22 mouse cellular contexts compared by ENCODE assay signal in genomic region chr4:49245274-49245673, GRCm38 (mm10).
DNase-seq lines count a peak whose midpoint lies in the region; ATAC-seq lines count a peak whose summit lies in the region.
"Had no signal": no experiment of that assay in that cellular context is flagged by ENCODE, and none has a peak within 500 bp of the region (broad histone marks: within the 10 kb centered on the region; RNA-seq: fewer than 3 reads in every experiment).

No protein-coding gene starts in this region.

- no peaks in the 10 kb centered on the region for H3K9me3 ChIP-seq in embryonic facial prominence, embryonic 14.5 days (ENCODE audit: control insufficient read depth, low read length)
- no peaks in the 10 kb centered on the region for H3K9me3 ChIP-seq in embryonic facial prominence, embryonic 10.5 days
- no peaks in the 10 kb centered on the region for H3K9me3 ChIP-seq in midbrain, embryonic 11.5 days (ENCODE audit: control insufficient read depth, low read length)
- H3K9me3 ChIP-seq in midbrain, embryonic 16.5 days (replicated peaks; ENCODE audit: control insufficient read depth, low read length, poor library complexity, severe bottlenecking), result no peaks in the 10 kb centered on the region
- H3K9me3 ChIP-seq: embryonic facial prominence, embryonic 12.5 days; heart, embryonic 12.5 days; hindbrain, embryonic 12.5 days; intestine, embryonic 15.5 days had no signal

- H3K27ac ChIP-seq in embryonic facial prominence, embryonic 14.5 days (replicated peaks; ENCODE audit: low read depth, low read length), result no peak overlapping the region
- H3K27ac ChIP-seq in embryonic facial prominence, embryonic 10.5 days (replicated peaks), result no peak overlapping the region
- H3K27ac ChIP-seq in midbrain, embryonic 11.5 days (ENCODE audit: low read depth, low read length), result no peak overlapping the region
- no peak overlapping the region for H3K27ac ChIP-seq in midbrain, embryonic 16.5 days (ENCODE audit: low read length)
- H3K27ac ChIP-seq: embryonic facial prominence, embryonic 12.5 days; hindbrain, embryonic 12.5 days; intestine, embryonic 15.5 days had no signal

- H3K9ac ChIP-seq in embryonic facial prominence, embryonic 14.5 days (ENCODE audit: low read depth, low read length), result no peak overlapping the region
- H3K9ac ChIP-seq in midbrain, embryonic 11.5 days (ENCODE audit: low read length), result no peak overlapping the region
- H3K9ac ChIP-seq in midbrain, embryonic 16.5 days (ENCODE audit: low read depth, low read length), result no peak overlapping the region
- H3K9ac ChIP-seq: embryonic facial prominence, embryonic 12.5 days; forebrain, postnatal 0 days; heart, embryonic 12.5 days; hindbrain, embryonic 12.5 days; intestine, embryonic 15.5 days had no signal

- H3K4me2 ChIP-seq in embryonic facial prominence, embryonic 14.5 days (ENCODE audit: low read depth, low read length), result no peak overlapping the region
- H3K4me2 ChIP-seq in midbrain, embryonic 11.5 days, result no peak overlapping the region
- no peak overlapping the region for H3K4me2 ChIP-seq in midbrain, embryonic 16.5 days (ENCODE audit: low read length)
- H3K4me2 ChIP-seq: embryonic facial prominence, embryonic 12.5 days; heart, embryonic 12.5 days; hindbrain, embryonic 12.5 days; intestine, embryonic 15.5 days had no signal

- H3K36me3 ChIP-seq in embryonic facial prominence, embryonic 14.5 days (ENCODE audit: control insufficient read depth, insufficient read depth, low read length), result no peaks in the 10 kb centered on the region
- H3K36me3 ChIP-seq in embryonic facial prominence, embryonic 10.5 days (replicated peaks), result no peaks in the 10 kb centered on the region
- no peaks in the 10 kb centered on the region for H3K36me3 ChIP-seq in midbrain, embryonic 11.5 days (ENCODE audit: control insufficient read depth, insufficient read depth, low read length)
- no peaks in the 10 kb centered on the region for H3K36me3 ChIP-seq in midbrain, embryonic 16.5 days (ENCODE audit: control insufficient read depth, insufficient read depth, low read length)
- H3K36me3 ChIP-seq: embryonic facial prominence, embryonic 12.5 days; heart, embryonic 12.5 days; hindbrain, embryonic 12.5 days; intestine, embryonic 15.5 days had no signal

- intact Hi-C loops in heart, postnatal 10 days (cut with DNase I), result no loop called here

- DNase-seq in embryonic facial prominence, embryonic 14.5 days (ENCODE audit: low spot score), result peak; percentile 54
- DNase-seq in embryonic facial prominence, embryonic 10.5 days (ENCODE audit: low spot score), result no peak
- DNase-seq in midbrain, embryonic 11.5 days (ENCODE audit: low spot score, missing footprints), result peak; percentile 75
- DNase-seq in left cerebral cortex, adult 18-20 months (ENCODE audit: low spot score in 2 of 2), result no peak
- no peak for DNase-seq in heart, postnatal 10 days
- DNase-seq: adrenal gland, adult 2 months; adrenal gland, postnatal 25 days; cerebellum, adult 18-20 months; embryo, embryonic 11 days; forebrain, postnatal 0 days; gastrocnemius, postnatal 14 days; heart, postnatal 36 days had no signal

- 0 out of 2 replicates have a peak, but pooled peaks cover 5% of the 10 kb centered on the region for H3K4me1 ChIP-seq in embryonic facial prominence, embryonic 14.5 days (ENCODE audit: control insufficient read depth, insufficient read depth, low read length)
- H3K4me1 ChIP-seq in embryonic facial prominence, embryonic 10.5 days, result no peaks in the 10 kb centered on the region
- no peaks in the 10 kb centered on the region for H3K4me1 ChIP-seq in midbrain, embryonic 11.5 days (ENCODE audit: control insufficient read depth, insufficient read depth, low read length)
- H3K4me1 ChIP-seq in midbrain, embryonic 16.5 days (ENCODE audit: control insufficient read depth, insufficient read depth, low read length), result no peaks in the 10 kb centered on the region
- H3K4me1 ChIP-seq: embryonic facial prominence, embryonic 12.5 days; heart, embryonic 12.5 days; hindbrain, embryonic 12.5 days; intestine, embryonic 15.5 days had no signal

- H3K27me3 ChIP-seq in embryonic facial prominence, embryonic 14.5 days (replicated peaks; ENCODE audit: control insufficient read depth, insufficient read depth, low read length), result no peaks in the 10 kb centered on the region
- H3K27me3 ChIP-seq in embryonic facial prominence, embryonic 10.5 days (replicated peaks; ENCODE audit: low read depth, poor library complexity, severe bottlenecking), result no peaks in the 10 kb centered on the region
- no peaks in the 10 kb centered on the region for H3K27me3 ChIP-seq in midbrain, embryonic 11.5 days (ENCODE audit: control insufficient read depth, insufficient read depth, low read length)
- H3K27me3 ChIP-seq in midbrain, embryonic 16.5 days (ENCODE audit: control insufficient read depth, insufficient read depth, low read depth, low read length), result no peaks in the 10 kb centered on the region
- H3K27me3 ChIP-seq: CH12.LX; embryonic facial prominence, embryonic 12.5 days; heart, embryonic 12.5 days; hindbrain, embryonic 12.5 days; intestine, embryonic 15.5 days; Patski had no signal

- WGBS in embryonic facial prominence, embryonic 14.5 days, result 65% methylated on average over 2 of the region's 2 CpGs
- 77% methylated on average over 2 of the region's 2 CpGs for WGBS in embryonic facial prominence, embryonic 10.5 days
- WGBS in midbrain, embryonic 11.5 days, result 91% methylated on average over 2 of the region's 2 CpGs
- WGBS in midbrain, embryonic 16.5 days, result 83% methylated on average over 2 of the region's 2 CpGs

- H3K4me3 ChIP-seq in embryonic facial prominence, embryonic 14.5 days (ENCODE audit: low read depth, low read length), result no peak overlapping the region
- H3K4me3 ChIP-seq in embryonic facial prominence, embryonic 10.5 days, result no peak overlapping the region
- H3K4me3 ChIP-seq in midbrain, embryonic 11.5 days (ENCODE audit: low read depth, low read length), result no peak overlapping the region
- H3K4me3 ChIP-seq in midbrain, embryonic 16.5 days (ENCODE audit: low read depth, low read length), result no peak overlapping the region
- H3K4me3 ChIP-seq: embryonic facial prominence, embryonic 12.5 days; heart, embryonic 12.5 days; hindbrain, embryonic 12.5 days; intestine, embryonic 15.5 days had no signal

- no peak for ATAC-seq in embryonic facial prominence, embryonic 14.5 days (ENCODE audit: low read depth)
- ATAC-seq in midbrain, embryonic 11.5 days (ENCODE audit: low FRiP score), result no peak
- no peak for ATAC-seq in midbrain, embryonic 16.5 days
- ATAC-seq in common myeloid progenitor, adult 5-6 weeks (replicated peaks; ENCODE audit: low read depth, poor library complexity, severe bottlenecking), result peak; percentile 97
- ATAC-seq in megakaryocyte progenitor cell, adult 5-6 weeks (replicated peaks; ENCODE audit: poor library complexity), result peak; percentile 93
- ATAC-seq: activated CD4-positive, CD25-positive, alpha-beta regulatory T cell, adult 4 months; forebrain, postnatal 0 days; intestine, embryonic 15.5 days; Patski had no signal

Comparison
In these comparisons a context has a peak if more than half of its experiments do, and no peak if none do; other contexts are left out.
1. DNase-seq: peak in embryonic facial prominence, embryonic 14.5 days (single experiment) and midbrain, embryonic 11.5 days (single experiment); none in embryonic facial prominence, embryonic 10.5 days (single experiment), left cerebral cortex, adult 18-20 months (0 of 2) and heart, postnatal 10 days (0 of 2).
2. ATAC-seq: peak in common myeloid progenitor, adult 5-6 weeks (single experiment) and megakaryocyte progenitor cell, adult 5-6 weeks (single experiment); none in embryonic facial prominence, embryonic 14.5 days (single experiment), midbrain, embryonic 11.5 days (single experiment) and midbrain, embryonic 16.5 days (single experiment).